Comparison of ENCODE assay signal across 8 mouse cellular contexts in genomic region chr12:46609580-46610311, GRCm38 (mm10).
DNase-seq lines count a peak whose midpoint lies in the region; ATAC-seq and TF ChIP-seq lines count a peak whose summit lies in the region.

No protein-coding gene starts in this region.

- no peak overlapping the region for H3K4me2 ChIP-seq in forebrain, embryonic 11.5 days (ENCODE audit: low read depth, low read length, severe bottlenecking)
- no peak overlapping the region for H3K4me2 ChIP-seq in forebrain, postnatal 0 days (ENCODE audit: low read depth)
- no peak overlapping the region for H3K4me2 ChIP-seq in embryonic facial prominence, embryonic 11.5 days (ENCODE audit: low read depth, low read length)
- H3K4me2 ChIP-seq in midbrain, embryonic 11.5 days, result no peak overlapping the region

- no peak for TF ChIP-seq CTCF in forebrain, postnatal 0 days (IDR thresholded peaks at IDR 0.05; ENCODE audit: low read depth)

- no peaks in the 10 kb centered on the region for H3K36me3 ChIP-seq in forebrain, embryonic 11.5 days (ENCODE audit: control insufficient read depth, insufficient read depth, low read length)
- no peaks in the 10 kb centered on the region for H3K36me3 ChIP-seq in forebrain, postnatal 0 days (ENCODE audit: insufficient read depth)
- no peaks in the 10 kb centered on the region for H3K36me3 ChIP-seq in embryonic facial prominence, embryonic 11.5 days (replicated peaks; ENCODE audit: control insufficient read depth, insufficient read depth, low read depth, low read length)
- H3K36me3 ChIP-seq in midbrain, embryonic 11.5 days (ENCODE audit: control insufficient read depth, insufficient read depth, low read length), result no peaks in the 10 kb centered on the region

- 0 out of 2 replicates have a peak, but pooled peaks cover 2% of the 10 kb centered on the region for H3K4me1 ChIP-seq in forebrain, embryonic 11.5 days (replicated peaks; ENCODE audit: control insufficient read depth, insufficient read depth, low read length)
- H3K4me1 ChIP-seq in forebrain, postnatal 0 days (ENCODE audit: insufficient read depth), result no peaks in the 10 kb centered on the region
- no peaks in the 10 kb centered on the region for H3K4me1 ChIP-seq in embryonic facial prominence, embryonic 11.5 days (ENCODE audit: control insufficient read depth, insufficient read depth, low read length)
- peaks cover 10% of the 10 kb centered on the region for H3K4me1 ChIP-seq in midbrain, embryonic 11.5 days (ENCODE audit: control insufficient read depth, insufficient read depth, low read length)

- H3K4me3 ChIP-seq in forebrain, embryonic 11.5 days (ENCODE audit: low read depth, low read length), result no peak overlapping the region
- H3K4me3 ChIP-seq in forebrain, postnatal 0 days (ENCODE audit: low read depth, low read length), result no peak overlapping the region
- no peak overlapping the region for H3K4me3 ChIP-seq in embryonic facial prominence, embryonic 11.5 days (ENCODE audit: low read depth, low read length)
- H3K4me3 ChIP-seq in midbrain, embryonic 11.5 days (ENCODE audit: low read depth, low read length), result no peak overlapping the region

- no peak overlapping the region for H3K27ac ChIP-seq in forebrain, embryonic 11.5 days (ENCODE audit: low read depth, low read length)
- no peak overlapping the region for H3K27ac ChIP-seq in forebrain, postnatal 0 days (ENCODE audit: low read depth, low read length)
- H3K27ac ChIP-seq in embryonic facial prominence, embryonic 11.5 days (replicated peaks; ENCODE audit: low read depth, low read length), result no peak overlapping the region
- no peak overlapping the region for H3K27ac ChIP-seq in midbrain, embryonic 11.5 days (ENCODE audit: low read depth, low read length)

- peak; percentile 46; the same call in 1 of the 2 replicates for ATAC-seq in forebrain, embryonic 11.5 days (replicated peaks; ENCODE audit: low FRiP score)
- ATAC-seq in forebrain, postnatal 0 days, result no peak
- ATAC-seq in embryonic facial prominence, embryonic 11.5 days (replicated peaks; ENCODE audit: insufficient number of reproducible peaks, low FRiP score, low TSS enrichment, low read depth), result 0 out of 2 replicates have a peak, but pooled peaks have one; percentile 39
- ATAC-seq in midbrain, embryonic 11.5 days (ENCODE audit: low FRiP score), result peak; percentile 90

- H3K9ac ChIP-seq in forebrain, embryonic 11.5 days (ENCODE audit: low read length), result no peak overlapping the region
- no peak overlapping the region for H3K9ac ChIP-seq in forebrain, postnatal 0 days
- H3K9ac ChIP-seq in embryonic facial prominence, embryonic 11.5 days (replicated peaks; ENCODE audit: low read length), result no peak overlapping the region
- no peak overlapping the region for H3K9ac ChIP-seq in midbrain, embryonic 11.5 days (ENCODE audit: low read length)

- H3K9me3 ChIP-seq in forebrain, embryonic 11.5 days (ENCODE audit: control insufficient read depth, low read length), result no peaks in the 10 kb centered on the region
- no peaks in the 10 kb centered on the region for H3K9me3 ChIP-seq in forebrain, postnatal 0 days (ENCODE audit: low read length)
- no peaks in the 10 kb centered on the region for H3K9me3 ChIP-seq in embryonic facial prominence, embryonic 11.5 days (replicated peaks; ENCODE audit: control insufficient read depth, low read length)
- H3K9me3 ChIP-seq in midbrain, embryonic 11.5 days (ENCODE audit: control insufficient read depth, low read length), result no peaks in the 10 kb centered on the region

- intact Hi-C loops in heart, postnatal 10 days (cut with DNase I), result no loop called here

- 35% methylated on average over 12 of the region's 12 CpGs for WGBS in forebrain, embryonic 11.5 days
- WGBS in forebrain, postnatal 0 days, result 47% methylated on average over 12 of the region's 12 CpGs
- WGBS in embryonic facial prominence, embryonic 11.5 days, result 53% methylated on average over 12 of the region's 12 CpGs
- WGBS in midbrain, embryonic 11.5 days, result 17% methylated on average over 12 of the region's 12 CpGs

- no peak for DNase-seq in forebrain, embryonic 11.5 days (ENCODE audit: low spot score)
- DNase-seq in forebrain, postnatal 0 days, result no peak
- DNase-seq in Muller cell, postnatal 12 days (ENCODE audit: inconsistent ontology term), result peak; percentile 50
- no peak for DNase-seq in embryonic facial prominence, embryonic 11.5 days (ENCODE audit: low spot score)
- DNase-seq in midbrain, embryonic 11.5 days (ENCODE audit: low spot score, missing footprints), result peak; percentile 86
- no peak for DNase-seq in urinary bladder, postnatal 14 days (ENCODE audit: low spot score)
- DNase-seq in heart, postnatal 4 days, result no peak
- DNase-seq in heart, postnatal 10 days, result no peak

- H3K27me3 ChIP-seq in forebrain, embryonic 11.5 days (ENCODE audit: control insufficient read depth, insufficient read depth, low read length), result no peaks in the 10 kb centered on the region
- H3K27me3 ChIP-seq in forebrain, postnatal 0 days (ENCODE audit: insufficient read depth, low read length), result no peaks in the 10 kb centered on the region; the same call in 1 of the 2 replicates
- no peaks in the 10 kb centered on the region for H3K27me3 ChIP-seq in embryonic facial prominence, embryonic 11.5 days (ENCODE audit: control insufficient read depth, insufficient read depth, low read length)
- no peaks in the 10 kb centered on the region for H3K27me3 ChIP-seq in midbrain, embryonic 11.5 days (ENCODE audit: control insufficient read depth, insufficient read depth, low read length)

Comparison
In these comparisons a context has a peak if more than half of its experiments do, and no peak if none do; other contexts are left out.
1. DNase-seq: peak in Muller cell, postnatal 12 days (single experiment) and midbrain, embryonic 11.5 days (single experiment); none in forebrain, embryonic 11.5 days (single experiment), forebrain, postnatal 0 days (single experiment), embryonic facial prominence, embryonic 11.5 days (single experiment), urinary bladder, postnatal 14 days (single experiment), heart, postnatal 4 days (single experiment) and heart, postnatal 10 days (0 of 2).